In the genomic region with DNA sequence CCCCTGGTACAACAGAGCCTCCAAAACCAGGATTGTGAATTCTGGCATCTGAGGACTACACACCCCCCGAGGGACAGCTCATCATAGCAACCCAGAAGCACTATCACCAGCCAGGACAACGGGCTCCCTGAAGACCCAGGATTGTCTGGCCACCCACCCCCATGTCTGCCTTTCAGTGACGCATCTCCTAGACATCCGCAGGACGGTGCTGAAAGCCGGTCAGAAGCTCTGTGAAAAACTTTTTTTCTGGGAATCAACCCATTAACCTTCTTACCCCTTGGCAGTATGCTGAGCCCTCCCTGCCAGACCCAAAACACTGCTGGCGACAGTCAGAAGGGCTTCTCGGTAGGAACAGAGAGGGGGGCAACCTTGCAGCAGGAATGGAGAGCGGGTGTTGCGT, we compare ENCODE assay signal across 25 mouse cellular contexts. TPM values are rescaled to one million over a fixed set of nuclear protein-coding genes. Genes with fewer than 3 reads are reported as not detected.
DNase-seq lines count a peak whose midpoint lies in the region; ATAC-seq and TF ChIP-seq lines count a peak whose summit lies in the region.
"Had no signal": no experiment of that assay in that cellular context is flagged by ENCODE, and none has a peak within 500 bp of the region (broad histone marks: within the 10 kb centered on the region; RNA-seq: fewer than 3 reads in every experiment).

No protein-coding gene starts in this region.

- no peaks in the 10 kb centered on the region for H3K9me3 ChIP-seq in heart, embryonic 12.5 days (replicated peaks)
- no peaks in the 10 kb centered on the region for H3K9me3 ChIP-seq in lung, postnatal 0 days (ENCODE audit: low read length)
- H3K9me3 ChIP-seq in neural tube, embryonic 15.5 days (replicated peaks): no peaks in the 10 kb centered on the region
- H3K9me3 ChIP-seq: embryonic facial prominence, embryonic 10.5 days; liver, embryonic 13.5 days; lung, embryonic 15.5 days had no signal

- no peaks in the 10 kb centered on the region for H3K27me3 ChIP-seq in heart, embryonic 12.5 days (replicated peaks)
- no peaks in the 10 kb centered on the region for H3K27me3 ChIP-seq in lung, postnatal 0 days (replicated peaks; ENCODE audit: insufficient read depth, low read length)
- H3K27me3 ChIP-seq in neural tube, embryonic 15.5 days (replicated peaks): no peaks in the 10 kb centered on the region
- H3K27me3 ChIP-seq: liver, embryonic 13.5 days; lung, embryonic 15.5 days; megakaryocyte, embryonic 14.5 days had no signal

- no peaks in the 10 kb centered on the region for H3K36me3 ChIP-seq in heart, embryonic 12.5 days
- H3K36me3 ChIP-seq in lung, postnatal 0 days (ENCODE audit: insufficient read depth, low read length): no peaks in the 10 kb centered on the region
- peaks cover 3% of the 10 kb centered on the region; the same call in 1 of the 2 replicates for H3K36me3 ChIP-seq in neural tube, embryonic 15.5 days
- H3K36me3 ChIP-seq: G1E; liver, embryonic 13.5 days; lung, embryonic 15.5 days had no signal

- intact Hi-C loops in heart, postnatal 10 days (cut with DNase I): no loop called here

- TF ChIP-seq CTCF in lung, postnatal 0 days (IDR thresholded peaks at IDR 0.05): no peak

- H3K4me2 ChIP-seq in heart, embryonic 12.5 days: no peak overlapping the region
- H3K4me2 ChIP-seq in lung, postnatal 0 days (replicated peaks; ENCODE audit: low read depth, low read length): no peak overlapping the region
- H3K4me2 ChIP-seq in neural tube, embryonic 15.5 days: no peak overlapping the region
- H3K4me2 ChIP-seq: liver, embryonic 13.5 days; lung, embryonic 15.5 days had no signal

- ATAC-seq in heart, embryonic 12.5 days (ENCODE audit: insufficient number of reproducible peaks, low FRiP score): no peak
- peak; percentile 76 for ATAC-seq in lung, postnatal 0 days
- ATAC-seq in neural tube, embryonic 15.5 days (ENCODE audit: low FRiP score): peak; percentile 33; the same call in 1 of the 2 replicates
- ATAC-seq: inflammation-experienced regulatory T-cells, adult 6 months; midbrain, embryonic 16.5 days had no signal

- H3K27ac ChIP-seq in heart, embryonic 12.5 days (ENCODE audit: poor library complexity, severe bottlenecking): no peak overlapping the region
- no peak overlapping the region for H3K27ac ChIP-seq in lung, postnatal 0 days (ENCODE audit: low read length)
- H3K27ac ChIP-seq in neural tube, embryonic 15.5 days (replicated peaks): 0 out of 2 replicates have a peak overlapping the region, but pooled peaks have one; percentile 45
- H3K27ac ChIP-seq: embryonic facial prominence, embryonic 10.5 days; left cerebral cortex, adult 2 months; liver, embryonic 13.5 days; lung, embryonic 15.5 days had no signal

- H3K4me1 ChIP-seq in heart, embryonic 12.5 days (replicated peaks): peaks cover 21% of the 10 kb centered on the region
- peaks cover 9% of the 10 kb centered on the region; the same call in 1 of the 2 replicates for H3K4me1 ChIP-seq in lung, postnatal 0 days (ENCODE audit: insufficient read depth, low read depth, low read length)
- H3K4me1 ChIP-seq in neural tube, embryonic 15.5 days: peaks cover 57% of the 10 kb centered on the region
- H3K4me1 ChIP-seq: liver, embryonic 13.5 days had no signal

- peak; percentile 13 to 16 for DNase-seq in heart, postnatal 10 days
- DNase-seq in lung, postnatal 0 days (ENCODE audit: low spot score): peak; percentile 14
- no peak for DNase-seq in lung, postnatal 36 days
- no peak for DNase-seq in neural tube, embryonic 10.5 days (ENCODE audit: extremely low spot score, low spot score)
- DNase-seq in adrenal gland, postnatal 4 days (ENCODE audit: low spot score in 2 of 2): no peak
- no peak for DNase-seq in adrenal gland, postnatal 25 days
- DNase-seq: adrenal gland, postnatal 10 days; cerebellum, adult 8-10 months; kidney, adult 18-20 months; liver, embryonic 13.5 days; thymus, adult 18-20 months; thymus, postnatal 4 days had no signal

- 70% methylated on average over 10 of the region's 10 CpGs for WGBS in heart, embryonic 12.5 days
- WGBS in lung, postnatal 0 days: 64% methylated on average over 10 of the region's 10 CpGs
- WGBS in neural tube, embryonic 15.5 days: 55% methylated on average over 10 of the region's 10 CpGs

- H3K9ac ChIP-seq in heart, embryonic 12.5 days: no peak overlapping the region
- H3K9ac ChIP-seq in lung, postnatal 0 days (replicated peaks; ENCODE audit: low read depth): no peak overlapping the region
- H3K9ac ChIP-seq in neural tube, embryonic 15.5 days (replicated peaks): no peak overlapping the region
- H3K9ac ChIP-seq: liver, embryonic 13.5 days; lung, embryonic 15.5 days had no signal

- no peak overlapping the region for H3K4me3 ChIP-seq in heart, embryonic 12.5 days
- H3K4me3 ChIP-seq in lung, postnatal 0 days (ENCODE audit: low read depth, low read length): no peak overlapping the region
- H3K4me3 ChIP-seq in neural tube, embryonic 15.5 days (replicated peaks): no peak overlapping the region
- H3K4me3 ChIP-seq: embryonic facial prominence, embryonic 10.5 days; left cerebral cortex, adult 2 months; liver, embryonic 13.5 days; lung, embryonic 15.5 days; megakaryocyte, embryonic 14.5 days had no signal

- no peak for TF ChIP-seq EP300 in lung, postnatal 0 days (IDR thresholded peaks at IDR 0.05)

RNA-seq across cellular contexts. Expression of a gene that starts 50.1 kb away (rescaled TPM):
- not detected for total RNA-seq in heart, postnatal 10 days (2021)
- 0.18 TPM in 1 of 2 replicates, not detected in the other for polyA plus RNA-seq in heart, embryonic 12.5 days (2016; fragmentation: Nextera tagmentation; extraction: Ambion mirVana)
- polyA plus RNA-seq in lung, postnatal 0 days (2015; fragmentation: Nextera tagmentation; extraction: Ambion mirVana): 0.13 TPM in 1 of 2 replicates, not detected in the other
- 21.7 and 30.5 TPM in 2 replicates for polyA plus RNA-seq in neural tube, embryonic 15.5 days (2015; fragmentation: Nextera tagmentation; extraction: Ambion mirVana)
- total RNA-seq in adrenal gland, postnatal 4 days (2021): not detected
- not detected in 2 replicates for total RNA-seq in adrenal gland, postnatal 25 days (2021)
- total RNA-seq: adrenal gland, postnatal 10 days; gastrocnemius, postnatal 4 days; neutrophil, adult 5-6 weeks had no signal
- polyA plus RNA-seq: G1E; heart, postnatal 0 days; inflammation-experienced regulatory T-cells, adult 6 months; stomach, embryonic 16.5 days had no signal

Comparison
In these comparisons a context has a peak if more than half of its experiments do, and no peak if none do; other contexts are left out.
1. DNase-seq: peak in heart, postnatal 10 days (2 of 2) and lung, postnatal 0 days (single experiment); none in lung, postnatal 36 days (single experiment), neural tube, embryonic 10.5 days (single experiment), adrenal gland, postnatal 4 days (0 of 2) and adrenal gland, postnatal 25 days (single experiment).